ENCODE assay signal across 8 mouse cellular contexts in the genomic region with DNA sequence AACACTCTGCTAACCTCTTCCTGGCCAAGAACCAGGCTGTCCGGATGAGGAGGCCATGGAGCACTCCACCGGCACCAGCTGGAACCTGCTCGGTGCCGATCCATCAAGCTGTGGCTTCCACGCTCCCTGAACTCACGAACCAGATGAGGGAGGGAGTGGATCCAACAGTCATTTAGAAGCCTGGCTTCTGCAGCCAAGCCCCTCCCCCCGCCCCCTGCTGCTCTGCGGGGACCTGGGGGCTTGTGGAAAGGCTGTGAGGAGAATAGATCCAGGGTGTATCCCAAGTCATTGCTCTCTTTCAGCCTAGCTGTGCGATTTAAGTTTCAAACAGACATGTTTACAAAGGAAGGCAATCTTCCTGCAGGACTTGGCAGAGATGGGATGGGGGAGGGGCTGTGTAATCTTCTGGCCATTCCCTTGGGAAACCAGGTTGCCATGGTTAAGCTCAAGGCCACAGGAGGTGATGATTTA. TPM values are rescaled to one million over a fixed set of nuclear protein-coding genes. Genes with fewer than 3 reads are reported as not detected.
A peak's percentile ranks its signal among the peaks of the same experiment; 100 is the strongest.
DNase-seq lines count a peak whose midpoint lies in the region; ATAC-seq lines count a peak whose summit lies in the region.

No protein-coding gene starts in this region.

- no peak overlapping the region for H3K9ac ChIP-seq in forebrain, embryonic 11.5 days (ENCODE audit: low read length)
- no peak overlapping the region; the same call in 1 of the 2 replicates for H3K9ac ChIP-seq in hindbrain, embryonic 13.5 days
- H3K9ac ChIP-seq in limb, embryonic 15.5 days: no peak overlapping the region
- H3K9ac ChIP-seq in stomach, embryonic 15.5 days: no peak overlapping the region

- H3K4me3 ChIP-seq in forebrain, embryonic 10.5 days: 0 out of 2 replicates have a peak overlapping the region, but pooled peaks have one; percentile 16
- no peak overlapping the region for H3K4me3 ChIP-seq in forebrain, embryonic 11.5 days (ENCODE audit: low read depth, low read length)
- H3K4me3 ChIP-seq in hindbrain, embryonic 13.5 days: no peak overlapping the region
- no peak overlapping the region for H3K4me3 ChIP-seq in limb, embryonic 15.5 days
- no peak overlapping the region; the same call in 1 of the 2 replicates for H3K4me3 ChIP-seq in stomach, embryonic 15.5 days (replicated peaks)

- peaks cover 27% of the 10 kb centered on the region for H3K4me1 ChIP-seq in forebrain, embryonic 10.5 days
- peaks cover 4% of the 10 kb centered on the region; the same call in 1 of the 2 replicates for H3K4me1 ChIP-seq in forebrain, embryonic 11.5 days (replicated peaks; ENCODE audit: control insufficient read depth, insufficient read depth, low read length)
- H3K4me1 ChIP-seq in hindbrain, embryonic 13.5 days (replicated peaks): peaks cover 37% of the 10 kb centered on the region
- peaks cover 12% of the 10 kb centered on the region for H3K4me1 ChIP-seq in limb, embryonic 15.5 days
- H3K4me1 ChIP-seq in stomach, embryonic 15.5 days: peaks cover 7% of the 10 kb centered on the region; the same call in 1 of the 2 replicates

- H3K36me3 ChIP-seq in forebrain, embryonic 10.5 days (replicated peaks): no peaks in the 10 kb centered on the region
- H3K36me3 ChIP-seq in forebrain, embryonic 11.5 days (ENCODE audit: control insufficient read depth, insufficient read depth, low read length): no peaks in the 10 kb centered on the region
- no peaks in the 10 kb centered on the region for H3K36me3 ChIP-seq in hindbrain, embryonic 13.5 days
- H3K36me3 ChIP-seq in limb, embryonic 15.5 days: no peaks in the 10 kb centered on the region
- no peaks in the 10 kb centered on the region for H3K36me3 ChIP-seq in stomach, embryonic 15.5 days

- no peaks in the 10 kb centered on the region for H3K9me3 ChIP-seq in forebrain, embryonic 10.5 days
- H3K9me3 ChIP-seq in forebrain, embryonic 11.5 days (ENCODE audit: control insufficient read depth, low read length): no peaks in the 10 kb centered on the region
- no peaks in the 10 kb centered on the region for H3K9me3 ChIP-seq in hindbrain, embryonic 13.5 days
- H3K9me3 ChIP-seq in limb, embryonic 15.5 days: no peaks in the 10 kb centered on the region
- no peaks in the 10 kb centered on the region for H3K9me3 ChIP-seq in stomach, embryonic 15.5 days

- 20% methylated on average over 9 of the region's 9 CpGs for WGBS in forebrain, embryonic 10.5 days
- WGBS in forebrain, embryonic 11.5 days: 13% methylated on average over 9 of the region's 9 CpGs
- WGBS in hindbrain, embryonic 13.5 days: 6% methylated on average over 9 of the region's 9 CpGs
- 4% methylated on average over 9 of the region's 9 CpGs for WGBS in limb, embryonic 15.5 days
- 2% methylated on average over 9 of the region's 9 CpGs for WGBS in stomach, embryonic 15.5 days

- H3K4me2 ChIP-seq in forebrain, embryonic 11.5 days (ENCODE audit: low read depth, low read length, severe bottlenecking): no peak overlapping the region
- H3K4me2 ChIP-seq in hindbrain, embryonic 13.5 days: peak overlapping the region; percentile 35
- H3K4me2 ChIP-seq in limb, embryonic 15.5 days: peak overlapping the region; percentile 34
- peak overlapping the region; percentile 40 for H3K4me2 ChIP-seq in stomach, embryonic 15.5 days

- no peak overlapping the region for H3K27ac ChIP-seq in forebrain, embryonic 10.5 days
- no peak overlapping the region for H3K27ac ChIP-seq in forebrain, embryonic 11.5 days (ENCODE audit: low read depth, low read length)
- H3K27ac ChIP-seq in hindbrain, embryonic 13.5 days: peak overlapping the region; percentile 27; the same call in 1 of the 2 replicates
- H3K27ac ChIP-seq in limb, embryonic 15.5 days: no peak overlapping the region
- H3K27ac ChIP-seq in stomach, embryonic 15.5 days: no peak overlapping the region

- no peak for DNase-seq in forebrain, embryonic 10.5 days (ENCODE audit: extremely low spot score, low spot score)
- DNase-seq in forebrain, embryonic 11.5 days (ENCODE audit: low spot score): no peak
- peak; percentile 48 for DNase-seq in embryo, embryonic 10 days (ENCODE audit: low spot score)
- DNase-seq in adrenal gland, adult 2 months: no peak
- no peak for DNase-seq in gastrocnemius, postnatal 10 days

- H3K27me3 ChIP-seq in forebrain, embryonic 10.5 days (ENCODE audit: poor library complexity, severe bottlenecking): no peaks in the 10 kb centered on the region
- H3K27me3 ChIP-seq in forebrain, embryonic 11.5 days (ENCODE audit: control insufficient read depth, insufficient read depth, low read length): no peaks in the 10 kb centered on the region
- H3K27me3 ChIP-seq in hindbrain, embryonic 13.5 days: 0 out of 2 replicates have a peak, but pooled peaks cover 3% of the 10 kb centered on the region
- H3K27me3 ChIP-seq in limb, embryonic 15.5 days: 0 out of 2 replicates have a peak, but pooled peaks cover 7% of the 10 kb centered on the region
- H3K27me3 ChIP-seq in stomach, embryonic 15.5 days (replicated peaks): no peaks in the 10 kb centered on the region

- no peak for ATAC-seq in forebrain, embryonic 11.5 days (replicated peaks; ENCODE audit: low FRiP score)
- ATAC-seq in hindbrain, embryonic 13.5 days (ENCODE audit: low FRiP score): peak; percentile 67
- no peak for ATAC-seq in limb, embryonic 15.5 days (ENCODE audit: insufficient number of reproducible peaks, low FRiP score, low TSS enrichment, low read depth)
- ATAC-seq in stomach, embryonic 15.5 days (ENCODE audit: insufficient read depth, low FRiP score, low read depth): peak; percentile 68; the same call in 1 of the 2 replicates

RNA-seq across cellular contexts. Expression of a gene that starts 26.2 kb away (rescaled TPM):
- polyA plus RNA-seq in forebrain, embryonic 10.5 days (2016; fragmentation: Nextera tagmentation; extraction: Ambion mirVana): not detected in 2 replicates
- not detected in 2 replicates for polyA plus RNA-seq in forebrain, embryonic 11.5 days (2014; fragmentation: Nextera tagmentation; extraction: Ambion mirVana)
- polyA plus RNA-seq in hindbrain, embryonic 13.5 days (2015; fragmentation: Nextera tagmentation; extraction: Ambion mirVana): not detected in 2 replicates
- polyA plus RNA-seq in limb, embryonic 15.5 days (2015; fragmentation: Nextera tagmentation; extraction: Ambion mirVana): not detected in 2 replicates
- not detected in 2 replicates for polyA plus RNA-seq in stomach, embryonic 15.5 days (2015; fragmentation: Nextera tagmentation; extraction: Ambion mirVana)
- total RNA-seq in adrenal gland, adult 2 months (2021): under 1 TPM in 1 of 2 experiments, not detected in 1; 0.45 TPM
- polyA plus RNA-seq in adrenal gland, adult 2 months (2012; rRNA removed): not detected in 2 replicates
- not detected for total RNA-seq in gastrocnemius, postnatal 10 days (2021)

RNA-seq across cellular contexts. Expression of a gene that starts 47.0 kb away (rescaled TPM):
- polyA plus RNA-seq in forebrain, embryonic 10.5 days (2016; fragmentation: Nextera tagmentation; extraction: Ambion mirVana): not detected in 2 replicates
- polyA plus RNA-seq in forebrain, embryonic 11.5 days (2014; fragmentation: Nextera tagmentation; extraction: Ambion mirVana): not detected in 2 replicates
- not detected in 2 replicates for polyA plus RNA-seq in hindbrain, embryonic 13.5 days (2015; fragmentation: Nextera tagmentation; extraction: Ambion mirVana)
- polyA plus RNA-seq in limb, embryonic 15.5 days (2015; fragmentation: Nextera tagmentation; extraction: Ambion mirVana): not detected in 2 replicates
- not detected in 2 replicates for polyA plus RNA-seq in stomach, embryonic 15.5 days (2015; fragmentation: Nextera tagmentation; extraction: Ambion mirVana)
- not detected for total RNA-seq in adrenal gland, adult 2 months (2021)
- not detected in 2 replicates for polyA plus RNA-seq in adrenal gland, adult 2 months (2012; rRNA removed)
- total RNA-seq in gastrocnemius, postnatal 10 days (2021): not detected

RNA-seq across cellular contexts. Expression of a gene that starts 58.0 kb away (rescaled TPM):
- not detected in 2 replicates for polyA plus RNA-seq in forebrain, embryonic 10.5 days (2016; fragmentation: Nextera tagmentation; extraction: Ambion mirVana)
- polyA plus RNA-seq in forebrain, embryonic 11.5 days (2014; fragmentation: Nextera tagmentation; extraction: Ambion mirVana): not detected in 2 replicates
- polyA plus RNA-seq in hindbrain, embryonic 13.5 days (2015; fragmentation: Nextera tagmentation; extraction: Ambion mirVana): not detected in 2 replicates
- polyA plus RNA-seq in limb, embryonic 15.5 days (2015; fragmentation: Nextera tagmentation; extraction: Ambion mirVana): not detected in 2 replicates
- polyA plus RNA-seq in stomach, embryonic 15.5 days (2015; fragmentation: Nextera tagmentation; extraction: Ambion mirVana): not detected in 2 replicates
- total RNA-seq in adrenal gland, adult 2 months (2021): not detected
- polyA plus RNA-seq in adrenal gland, adult 2 months (2012; rRNA removed): not detected in 2 replicates
- total RNA-seq in gastrocnemius, postnatal 10 days (2021): not detected

Comparison
In these comparisons a context has a peak if more than half of its experiments do, and no peak if none do; other contexts are left out.
1. ATAC-seq: peak in hindbrain, embryonic 13.5 days (single experiment) and stomach, embryonic 15.5 days (single experiment); none in forebrain, embryonic 11.5 days (single experiment) and limb, embryonic 15.5 days (single experiment).